Mouse (Mus musculus) gastrocnemius, postnatal 14 days (tissue): ENCODE results near the gene Gm21858. TPM values are rescaled to one million over a fixed set of nuclear protein-coding genes. Genes with fewer than 3 reads are reported as not detected.
"Not testable (repeated sequence)": the region's sequence is repeated elsewhere in the genome, so short reads cannot be mapped to it uniquely, and the experiment has no call there.

Experiments used
- DNase-seq: peaks from one replicate; pipeline ENCODE4 v3.0.0; 2021; ENCODE audit warnings: mixed read lengths
- intact Hi-C: fragments of 180-260 bp; cut with DNase I; formaldehyde crosslinking; loops from one replicate; pipeline ENCODE4 v1.15.1; 2025; ENCODE audit warnings: low total_unique reads
- long read RNA-seq, 2 experiments: library from polyadenylated mRNA; stranded (forward); transcript quantifications; one replicate each; pipeline ENCODE4 v2.0.0; 2021
- total RNA-seq, 2 experiments: library from RNA; stranded (reverse); gene quantifications; 2 replicates each; pipeline ENCODE4 v1.2.3; 2021

Gm21858 gene
- total RNA-seq, result not detected
- long read RNA-seq, experiment 1, result 0 reads
- long read RNA-seq, experiment 2, result 0 reads

DNA sequence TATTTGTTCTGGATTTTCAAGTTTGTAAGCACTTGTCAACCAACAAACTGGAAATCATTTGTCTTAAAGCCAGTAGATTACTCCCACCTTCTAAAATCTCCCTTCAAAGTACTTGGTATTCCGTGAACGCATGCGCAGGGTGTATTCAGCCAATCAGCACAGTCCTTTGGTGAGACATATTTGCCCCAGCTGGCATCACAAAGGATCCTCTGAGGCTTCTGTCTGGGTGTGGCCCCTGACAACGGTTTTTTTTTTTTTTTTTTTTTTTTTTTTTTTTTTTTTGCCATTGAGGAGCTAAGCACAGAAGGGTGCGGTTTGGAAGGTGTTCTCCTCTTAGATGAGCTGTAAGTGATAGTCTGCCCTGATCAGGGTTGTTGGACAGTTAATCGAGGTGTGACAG, at the start of gene Gm21858:
Gm21858 (plus strand) TSS at position 301 of the 400 bp plus-strand sequence.
- intact Hi-C loops, DNase-seq: not testable (repeated sequence)
